Mouse (Mus musculus): ENCODE data around the gene Mtor.

DNA sequence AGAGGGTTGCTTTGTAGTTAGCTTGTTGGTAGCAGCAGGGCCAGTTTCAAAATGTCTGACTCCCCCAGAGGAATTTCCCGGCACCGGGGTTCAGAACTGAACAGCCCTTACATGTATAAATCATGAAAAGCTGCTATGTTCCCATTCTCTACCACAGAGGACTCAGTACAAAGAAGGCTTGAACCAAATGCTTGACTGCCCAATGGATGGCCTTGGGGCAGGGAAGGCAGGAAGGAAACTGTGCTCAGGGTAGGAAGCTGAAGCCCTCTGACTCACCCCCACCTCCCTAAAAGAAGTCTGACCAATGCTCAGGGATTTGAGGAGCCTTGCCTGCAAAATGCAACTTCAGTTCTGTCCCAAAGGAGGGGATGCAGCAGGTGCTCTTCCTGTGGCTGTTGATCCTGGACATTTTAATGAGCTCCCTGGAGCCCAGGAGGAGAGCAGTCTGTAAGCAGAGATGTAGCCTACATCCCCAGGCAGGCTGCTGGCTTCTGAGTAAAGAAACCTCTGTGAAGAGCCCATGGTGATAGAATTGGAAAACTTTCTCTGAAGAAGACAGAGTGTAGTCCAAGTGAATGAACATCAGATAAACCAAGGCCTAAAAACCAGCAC, 33.3 kb downstream of the Mtor start:
- TF ChIP-seq CTCF (IDR thresholded peaks at IDR 0.05; ENCODE audit: extremely low read depth, insufficient read depth, low read length) (no peak), POLR2A (IDR thresholded peaks at IDR 0.05; ENCODE audit: extremely low read depth, insufficient read depth, low read length) (no peak)

Measured in cortical plate, adult 2 months (tissue).